Mouse (Mus musculus) left cerebral cortex, postnatal 10 days (tissue): ENCODE data around the gene Bysl. TPM values are rescaled to one million over a fixed set of nuclear protein-coding genes. Genes with fewer than 3 reads are reported as not detected.
"Not testable (repeated sequence)": the region's sequence is repeated elsewhere in the genome, so short reads cannot be mapped to it uniquely, and the experiment has no call there.

Experiments
- DNase-seq, 2 experiments: peaks; one replicate each; pipeline ENCODE4 v3.0.0; 2021 to 2022; ENCODE audit warnings: low spot score in 2 of 2, mixed read lengths in 1 of 2; ENCODE audit errors: extremely low spot score in 1 of 2
- intact Hi-C: fragments of 180-260 bp; cut with DNase I; formaldehyde crosslinking; loops from one replicate; pipeline ENCODE4 v1.15.1; 2025
- total RNA-seq, 2 experiments: library from RNA; stranded (reverse); gene quantifications; 2 replicates each; pipeline ENCODE4 v1.2.3; 2021

The Bysl gene
- total RNA-seq = 10 to 100 TPM; 25.2 to 25.3 TPM

DNA sequence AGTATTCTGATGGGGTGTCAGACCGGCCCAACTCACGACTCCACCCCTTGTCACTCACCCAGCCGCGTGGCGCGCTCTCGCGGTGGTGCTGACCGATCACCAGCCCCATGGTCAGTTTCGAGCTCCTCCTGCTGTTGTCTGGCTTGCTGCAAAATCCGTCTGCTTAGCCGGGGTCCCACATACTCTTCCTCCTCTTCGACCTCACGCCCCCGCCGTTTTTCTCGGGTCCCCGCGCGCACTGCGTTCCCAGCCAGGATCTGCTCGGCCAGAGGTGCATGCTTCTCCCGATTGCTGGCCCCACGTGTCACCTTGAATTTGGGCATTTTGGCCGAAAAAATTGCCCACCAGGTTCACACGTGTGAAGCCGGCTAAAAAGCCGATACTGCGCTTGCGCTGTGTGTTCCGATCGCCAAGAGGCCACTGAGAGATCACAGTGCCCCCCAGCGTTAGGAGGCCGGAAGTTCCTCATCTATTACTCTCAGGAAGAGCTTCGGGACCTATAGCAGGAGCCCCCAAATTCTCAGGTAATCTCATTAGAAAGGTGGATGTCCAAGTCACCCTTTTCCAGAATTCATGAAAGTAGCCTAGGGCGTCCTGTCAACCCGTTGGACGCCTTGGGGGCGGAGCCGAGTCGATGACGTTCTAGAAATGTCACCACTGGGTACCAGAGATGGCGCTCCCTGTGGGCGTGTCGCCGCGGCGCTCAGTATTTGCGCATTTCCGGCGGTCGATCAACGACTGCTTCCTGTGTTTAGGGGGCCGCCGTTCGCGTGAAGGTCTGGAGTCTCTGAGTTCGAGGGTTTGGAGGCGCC is at the start of gene Bysl, which contains the start of the genes Med20 and Gm20517:
Gene Bysl, minus strand, starts transcription at position 644 of the 812 bp plus-strand sequence.
Gene Med20, plus strand, starts transcription at position 734 of the 812 bp plus-strand sequence.
Gene Gm20517, plus strand, starts transcription at position 741 of the 812 bp plus-strand sequence.
- DNase-seq = peak; percentile 94 to 98
- intact Hi-C loops = no loop called here

- intact Hi-C loops = no loop called here
Observed at GRCm38 (mm10) chr17:47658741-47659243, 47.5 kb upstream of the Bysl start.

GRCm38 (mm10) chr17:47657901-47658300 is 46.6 kb upstream of the Bysl start:
- no peak for DNase-seq
- intact Hi-C loops = no loop called here

More at GRCm38 (mm10) chr17:47658741-47659243, 47.5 kb upstream of the Bysl start:
- DNase-seq = no peak

GRCm38 (mm10) chr17:47655697-47656096 is 44.4 kb upstream of the Bysl start:
- DNase-seq = no peak
- intact Hi-C loops = no loop called here

GRCm38 (mm10) chr17:47654346-47654745 is 43.1 kb upstream of the Bysl start:
- intact Hi-C loops, DNase-seq: not testable (repeated sequence)

- intact Hi-C loops = no loop called here
- no peak for DNase-seq
Observed at GRCm38 (mm10) chr17:47651953-47652352, 40.7 kb upstream of the Bysl start.

DNA sequence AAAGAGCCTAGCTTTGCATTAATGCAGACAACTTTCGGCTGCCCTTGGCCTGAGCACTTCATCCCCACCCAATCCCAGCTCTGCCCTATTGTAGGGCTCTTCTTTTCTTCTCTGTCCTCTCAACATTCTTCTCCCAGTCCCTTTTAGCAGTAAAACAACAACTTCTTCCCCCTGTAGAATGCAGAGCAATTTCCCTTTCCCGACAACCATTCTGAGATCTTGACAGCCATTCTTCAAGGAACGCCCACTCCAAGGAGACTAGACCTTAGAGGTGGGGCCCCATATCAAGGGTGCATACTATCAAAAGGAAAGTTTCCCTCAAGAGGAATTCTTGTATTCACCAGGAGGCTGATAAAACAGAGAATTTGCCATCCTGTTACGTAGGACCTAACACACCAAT is 37.7 kb upstream of the Bysl start:
- no peak for DNase-seq
- intact Hi-C loops = no loop called here

GRCm38 (mm10) chr17:47646683-47647082 is 35.4 kb upstream of the Bysl start:
- DNase-seq = peak; percentile 29 to 74
- intact Hi-C loops = no loop called here

DNA sequence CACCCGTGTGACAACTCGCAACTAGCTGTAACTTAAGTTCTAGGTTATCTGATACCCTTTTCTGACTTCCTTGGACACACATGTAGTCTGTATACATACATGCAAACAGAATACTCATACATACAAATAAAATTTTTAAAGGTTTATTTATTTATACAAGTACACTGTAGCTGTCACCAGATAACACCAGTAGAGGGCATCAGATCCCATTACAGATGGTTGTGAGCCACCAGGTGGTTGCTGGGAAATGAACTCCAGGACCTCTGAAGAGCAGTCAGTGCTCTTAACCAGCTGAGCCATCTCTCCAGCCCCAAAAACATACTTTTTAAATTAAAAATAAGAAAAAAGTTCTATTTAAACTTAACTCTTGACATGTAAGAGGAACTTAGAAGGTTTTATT is 31.7 kb upstream of the Bysl start:
- intact Hi-C loops = no loop called here
- no peak for DNase-seq

GRCm38 (mm10) chr17:47633999-47634770 is 22.9 kb upstream of the Bysl start:
- no peak for DNase-seq
- intact Hi-C loops = loop anchor here (5.0 kb wide), 1 partner anchor 38 kb away; no protein-coding TSS in a partner anchor

- intact Hi-C loops = loop anchor here (5.0 kb wide), 1 partner anchor 40 kb away; no protein-coding TSS in a partner anchor
- no peak for DNase-seq
Observed at GRCm38 (mm10) chr17:47632181-47632840, 21.0 kb upstream of the Bysl start.

GRCm38 (mm10) chr17:47630678-47631065 is 19.4 kb upstream of the Bysl start, which contains the start of gene Usp49:
Gene Usp49 (plus strand): TSS chr17:47630690.
- DNase-seq = no peak
- intact Hi-C loops = loop anchor here (5.0 kb wide), 1 partner anchor 42 kb away; no protein-coding TSS in a partner anchor

GRCm38 (mm10) chr17:47629717-47630677 is 18.7 kb upstream of the Bysl start:
- intact Hi-C loops = loop anchor here (5.0 kb wide), 1 partner anchor 42 kb away; no protein-coding TSS in a partner anchor

GRCm38 (mm10) chr17:47628851-47629676 is 17.8 kb upstream of the Bysl start:
- intact Hi-C loops = no loop called here
- DNase-seq = peak; percentile 93 to 98

More at GRCm38 (mm10) chr17:47629717-47630677, 18.7 kb upstream of the Bysl start:
- peak; percentile 47 to 74 for DNase-seq

- intact Hi-C loops = no loop called here
- DNase-seq = no peak
Observed at GRCm38 (mm10) chr17:47627791-47628190, 16.5 kb upstream of the Bysl start.

DNA sequence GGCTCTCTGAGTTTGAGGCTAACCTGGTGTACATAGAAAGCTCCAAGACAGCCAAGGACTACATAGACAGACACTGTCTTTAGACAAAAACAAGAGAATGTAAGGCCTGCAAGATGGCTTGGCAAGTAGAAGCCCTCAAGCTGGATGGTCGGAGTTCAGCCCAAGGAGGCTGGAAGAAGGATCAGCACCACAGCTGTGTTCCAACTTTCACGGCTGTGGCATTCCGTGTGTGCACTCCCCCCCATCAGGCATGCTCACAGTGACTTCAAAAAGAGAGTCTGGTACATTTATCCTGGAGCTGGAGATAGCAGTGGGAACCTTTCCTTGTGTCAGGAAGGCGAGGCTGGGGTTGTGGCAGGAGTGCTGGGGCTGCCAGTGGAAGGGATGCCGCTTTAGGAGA is 14.7 kb upstream of the Bysl start:
- no peak for DNase-seq
- intact Hi-C loops = no loop called here

DNA sequence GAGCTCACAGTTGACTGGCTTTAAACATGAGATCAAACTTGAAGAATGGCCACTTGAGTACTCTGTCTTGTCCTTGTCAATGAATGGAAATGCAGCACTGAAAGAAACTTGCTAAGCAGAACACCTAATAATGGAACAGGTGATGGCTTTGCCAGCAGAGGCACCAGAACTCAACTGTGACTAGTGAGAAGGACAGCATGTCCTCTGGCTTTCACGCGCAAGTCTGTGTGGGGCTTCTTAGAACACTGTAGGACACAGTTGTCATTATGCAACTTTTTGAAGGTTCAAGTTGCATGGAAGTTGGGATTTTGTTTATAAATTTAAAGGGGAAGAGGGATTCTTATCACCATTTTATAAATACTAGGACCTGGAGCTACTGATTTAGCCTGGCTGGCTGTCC is 13.8 kb upstream of the Bysl start:
- DNase-seq = no peak
- intact Hi-C loops = no loop called here
